Mouse (Mus musculus) monocyte, adult 5-6 weeks (primary cell): ENCODE measurements at regions not wholly inside any gene's neighbourhood (a gene's known extent, or its start where the extent isn't known, plus 50 kb on each side); places are given as distances from the start of the nearest gene placed in this dataset.

Source experiments
- ATAC-seq: fragments of 153-309, 156-312 bp; replicated peaks from 2 replicates; pipeline ENCODE4 v1.8.0; 2017; ENCODE audit warnings: mild to moderate bottlenecking; ENCODE audit not compliant: low TSS enrichment, insufficient number of reproducible peaks, severe bottlenecking, poor library complexity, low FRiP score

DNA sequence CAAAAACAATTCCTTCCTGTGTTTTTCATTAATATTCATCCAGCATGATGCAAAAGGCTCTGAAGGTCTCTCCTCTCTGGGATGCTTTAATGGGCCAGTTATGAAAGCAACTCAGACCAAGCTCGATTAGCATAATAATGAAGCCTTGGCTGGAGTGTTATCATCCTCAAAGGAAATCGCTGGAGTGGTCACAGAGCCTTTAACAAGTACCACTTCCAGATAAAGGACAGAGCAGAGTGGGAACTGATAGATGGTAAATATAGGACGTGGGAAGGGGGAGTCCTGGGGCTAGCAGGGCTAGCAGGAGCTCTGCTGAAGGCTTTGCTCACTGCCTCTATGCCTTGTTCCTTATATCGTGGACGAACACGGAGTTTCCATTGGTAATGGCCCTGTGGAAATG is 251.7 kb downstream of the Slc4a3 start:
- no peak for ATAC-seq

- no peak for ATAC-seq
These were observed 252.5 kb downstream of the Slc4a3 start for GRCm38 (mm10) chr1:75798375-75799099.

DNA sequence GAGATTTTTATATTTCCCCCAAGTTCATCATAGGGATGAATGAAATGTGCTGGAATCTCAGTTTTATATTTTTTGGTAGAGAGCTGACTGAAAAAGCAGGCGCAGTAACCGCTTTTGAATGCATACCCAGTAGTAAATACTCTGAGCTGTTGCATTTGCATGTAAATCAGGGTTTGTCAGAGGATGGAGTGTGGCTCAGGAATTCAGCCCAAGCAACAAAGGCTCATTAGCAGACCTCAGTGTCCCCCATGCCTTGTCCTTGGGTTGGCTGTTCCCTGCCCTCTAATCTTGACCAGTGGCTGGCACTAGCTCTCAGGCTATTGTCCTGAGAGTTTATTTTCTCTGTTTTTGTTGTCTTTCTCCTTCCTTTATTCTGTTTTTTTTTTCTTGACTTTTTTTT is 258.4 kb downstream of the Slc4a3 start:
- ATAC-seq = no peak

- no peak for ATAC-seq
These were observed 266.4 kb downstream of the Slc4a3 start for GRCm38 (mm10) chr1:75812471-75812870.

DNA sequence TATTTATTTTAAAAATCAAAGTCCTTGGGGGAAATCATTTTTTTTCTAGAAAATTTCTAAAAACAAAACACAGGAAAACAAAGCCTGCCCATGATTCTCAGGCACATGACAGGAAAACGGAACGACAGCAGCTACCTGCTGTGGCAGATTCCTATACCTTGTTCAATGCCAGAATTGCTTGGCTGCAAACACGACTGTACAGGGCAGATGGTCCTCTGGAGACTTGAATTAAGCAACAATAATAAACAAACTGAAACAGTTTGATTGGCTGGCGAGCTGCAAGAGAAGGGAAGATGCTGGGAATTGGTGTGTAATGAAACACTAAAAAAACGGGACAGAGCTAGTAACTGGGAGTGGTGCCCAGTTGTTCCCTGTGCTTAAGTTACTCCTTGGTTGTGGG is 280.1 kb downstream of the Slc4a3 start:
- no peak for ATAC-seq

DNA sequence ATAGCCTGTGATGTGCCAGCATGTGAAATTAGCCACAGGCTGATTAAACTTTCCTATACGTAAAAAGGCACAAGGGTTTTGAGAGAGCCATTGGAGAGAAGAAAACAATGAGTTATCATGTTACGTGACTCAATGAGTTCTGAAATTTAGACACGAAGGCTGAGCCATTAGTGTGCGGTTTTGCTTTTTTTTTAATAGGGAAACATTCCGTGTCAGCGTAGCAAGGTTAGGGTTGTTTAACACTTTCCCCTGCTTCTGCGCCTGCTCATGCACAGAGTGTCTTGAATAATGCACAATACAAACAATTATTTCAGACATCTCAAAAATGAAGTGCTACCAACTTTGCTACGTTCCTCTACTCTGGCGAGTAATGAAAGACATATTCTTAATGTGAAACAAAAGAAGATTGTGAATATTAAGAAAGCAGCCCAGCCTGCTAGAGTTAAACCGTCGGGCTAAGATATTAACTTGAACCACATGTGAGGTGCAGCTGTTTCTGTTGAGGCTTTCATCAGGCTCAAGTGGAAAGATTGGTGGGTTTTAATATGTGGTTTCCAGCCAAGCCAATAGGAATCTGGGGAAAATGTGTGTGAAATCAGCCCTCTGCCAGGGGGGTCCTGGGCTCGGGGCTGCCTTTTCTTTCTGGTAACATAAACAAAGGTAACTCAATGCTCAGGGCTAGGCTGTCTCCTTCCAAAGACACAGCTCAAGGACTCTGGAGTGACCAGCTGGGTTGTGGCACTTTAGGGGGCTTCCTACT is 287.2 kb downstream of the Slc4a3 start:
- no peak for ATAC-seq

GRCm38 (mm10) chr1:75834361-75834760 is 288.3 kb downstream of the Slc4a3 start:
- ATAC-seq = no peak

GRCm38 (mm10) chr1:75839551-75840223 is 293.6 kb downstream of the Slc4a3 start:
- ATAC-seq = no peak

DNA sequence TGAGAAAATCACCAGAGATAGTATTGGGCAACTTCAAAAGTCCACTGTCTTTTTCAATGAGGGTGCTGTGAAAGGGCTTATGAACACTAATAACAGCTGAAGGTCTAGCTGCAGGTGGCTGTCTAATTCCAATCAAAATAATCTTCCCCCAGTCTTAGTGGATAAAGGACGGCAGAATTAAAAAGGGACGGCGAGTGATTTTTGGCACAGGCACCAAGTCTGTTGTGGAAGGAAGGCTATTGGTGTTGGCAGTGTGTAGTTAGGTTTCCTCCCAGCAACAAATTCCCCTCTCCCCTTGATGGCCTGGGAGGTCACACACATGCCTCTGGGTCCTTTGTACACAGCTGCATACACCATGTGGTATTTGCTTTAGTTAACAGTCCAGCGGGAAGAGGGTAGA is 296.3 kb downstream of the Slc4a3 start:
- no peak for ATAC-seq

- ATAC-seq = no peak
These were observed 297.3 kb downstream of the Slc4a3 start for GRCm38 (mm10) chr1:75843326-75843725.

DNA sequence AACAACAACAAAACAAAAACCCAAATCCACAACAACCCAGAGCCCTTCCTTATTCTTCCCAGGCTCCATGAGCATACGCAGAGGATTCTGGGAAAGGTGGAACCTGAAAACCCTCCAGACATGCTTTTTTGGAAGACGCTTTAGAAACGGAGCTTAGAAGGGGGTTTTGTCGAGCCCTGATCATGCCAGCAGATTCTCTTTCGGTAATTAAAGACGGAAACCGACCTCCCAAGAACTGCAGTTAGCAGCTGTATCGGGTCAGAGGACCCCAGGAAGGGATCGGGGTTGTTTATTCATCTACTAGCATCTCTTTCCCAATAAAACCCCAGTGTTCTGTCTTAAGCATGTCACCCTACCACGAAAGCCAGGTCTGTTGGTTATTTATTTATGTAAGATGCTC is 298.1 kb downstream of the Slc4a3 start:
- no peak for ATAC-seq

- ATAC-seq = no peak
These were observed 298.5 kb downstream of the Slc4a3 start for GRCm38 (mm10) chr1:75844529-75844928.

GRCm38 (mm10) chr1:75844981-75845380 is 298.9 kb downstream of the Slc4a3 start:
- no peak for ATAC-seq

GRCm38 (mm10) chr1:75845771-75846535 is 299.9 kb downstream of the Slc4a3 start:
- no peak for ATAC-seq

GRCm38 (mm10) chr1:75847681-75848080 is 301.6 kb downstream of the Slc4a3 start:
- no peak for ATAC-seq

DNA sequence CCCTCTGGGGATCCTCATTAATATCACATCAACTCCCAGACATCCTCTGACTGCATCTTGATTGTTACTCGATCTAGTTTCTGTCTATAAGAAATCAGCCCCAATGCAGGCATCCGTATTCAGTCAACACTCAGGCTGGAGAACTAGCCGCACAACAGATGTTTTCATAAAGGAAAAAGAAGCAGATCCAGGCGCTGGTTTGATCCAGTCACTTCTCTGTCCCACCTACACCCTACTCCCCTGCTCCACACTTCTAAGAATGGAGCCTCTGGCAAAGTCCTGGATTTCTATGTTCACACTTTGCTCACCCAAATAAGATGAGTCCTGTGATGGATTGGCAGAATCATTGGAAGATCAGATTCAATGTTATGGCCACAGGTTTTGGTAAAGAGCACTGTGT is 302.4 kb downstream of the Slc4a3 start:
- ATAC-seq = no peak

- ATAC-seq = no peak
These were observed 304.1 kb downstream of the Slc4a3 start for GRCm38 (mm10) chr1:75850131-75850530.

DNA sequence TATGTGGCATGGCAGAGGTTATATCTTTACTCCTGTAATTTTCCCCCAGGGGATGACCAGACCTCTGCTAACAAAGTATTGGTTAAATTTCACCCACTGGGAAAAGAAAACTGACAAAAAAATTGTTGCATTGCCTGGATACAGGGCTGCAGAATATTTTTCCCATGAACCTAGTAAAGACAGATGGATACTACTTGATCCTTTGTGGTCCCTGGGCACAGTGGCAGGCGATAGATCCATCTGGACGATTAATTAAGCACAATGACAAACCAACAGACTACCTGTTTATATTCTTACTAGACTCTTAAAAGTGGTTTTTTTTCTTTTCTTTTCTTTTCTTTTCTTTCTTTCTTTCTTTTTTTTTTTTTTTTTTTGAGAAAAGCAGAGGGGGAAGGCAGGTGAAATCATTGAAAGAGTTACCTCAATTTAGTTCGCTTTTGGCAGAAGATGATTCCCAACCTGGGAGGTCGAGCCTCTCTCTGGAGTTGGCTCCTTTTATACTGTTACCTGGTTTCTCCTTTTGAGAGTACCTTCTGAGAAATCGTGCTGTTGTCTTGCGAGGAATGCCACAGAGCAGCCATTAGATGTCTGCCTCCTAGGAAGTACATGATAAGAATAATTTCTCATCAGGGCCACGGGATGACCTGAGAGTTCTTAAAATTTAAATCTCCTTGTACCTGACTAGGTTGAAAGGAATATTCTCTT is 312.6 kb downstream of the Slc4a3 start:
- no peak for ATAC-seq

- ATAC-seq = no peak
These were observed 316.7 kb downstream of the Slc4a3 start for GRCm38 (mm10) chr1:75862757-75863156.
